Mouse (Mus musculus) embryonic facial prominence, embryonic 13.5 days (tissue): ENCODE data around the gene Cers1. TPM values are rescaled to one million over a fixed set of nuclear protein-coding genes. Genes with fewer than 3 reads are reported as not detected.

Experiments used
- ATAC-seq: fragments of 200-750 bp; cut with Nextera tagmentation; 2 replicates; pipeline ENCODE4 v1.8.0; 2017; ENCODE audit warnings: low read depth; ENCODE audit not compliant: insufficient number of reproducible peaks, insufficient read depth, low FRiP score, low TSS enrichment
- H3K27ac ChIP-seq: fragments of 300-500 bp; sonication (generic); 2 replicates; pipeline ENCODE4 v1.5.1; 2015; ENCODE audit warnings: moderate library complexity, mild to moderate bottlenecking, inconsistent platforms
- H3K27me3 ChIP-seq: fragments of 300-500 bp; sonication (generic); 2 replicates; pipeline ENCODE4 v1.6.1; 2015; ENCODE audit warnings: mild to moderate bottlenecking, inconsistent platforms
- H3K36me3 ChIP-seq: fragments of 300-500 bp; sonication (generic); 2 replicates; pipeline ENCODE4 v1.6.1; 2015; ENCODE audit warnings: mild to moderate bottlenecking, inconsistent platforms
- H3K4me1 ChIP-seq: fragments of 300-500 bp; sonication (generic); 2 replicates; pipeline ENCODE4 v1.6.1; 2015; ENCODE audit warnings: inconsistent platforms
- H3K4me2 ChIP-seq: fragments of 300-500 bp; sonication (generic); 2 replicates; pipeline ENCODE4 v1.6.1; 2015; ENCODE audit warnings: moderate library complexity, mild to moderate bottlenecking, inconsistent platforms
- H3K4me3 ChIP-seq: fragments of 300-500 bp; sonication (generic); 2 replicates; pipeline ENCODE4 v1.5.1; 2015; ENCODE audit warnings: mild to moderate bottlenecking, inconsistent platforms
- H3K9ac ChIP-seq: fragments of 300-500 bp; sonication (generic); 2 replicates; pipeline ENCODE4 v1.6.1; 2015; ENCODE audit warnings: mild to moderate bottlenecking, inconsistent platforms
- H3K9me3 ChIP-seq: fragments of 300-500 bp; sonication (generic); 2 replicates; pipeline ENCODE4 v1.6.1; 2016; ENCODE audit warnings: inconsistent platforms
- WGBS: fragments of 180-500 bp; shearing (Covaris S2); methylation state at CpG from one replicate; pipeline ENCODE4 v1.1.7; 2015; ENCODE audit warnings: mixed read lengths; 5-methylcytosine and 5-hydroxymethylcytosine counted together
- polyA plus RNA-seq: library from polyadenylated mRNA; unstranded; fragments of >200 nt; fragmentation: Nextera tagmentation; extraction: Ambion mirVana; gene quantifications from 2 replicates; pipeline ENCODE4 v1.2.1, GENCODE M21; 2015

Gene Cers1
- polyA plus RNA-seq, 1 experiment from 2014 or later, result 9.4 TPM

- Histone ChIP-seq H3K4me2 (peak overlapping the region; percentile 88), H3K4me1 (peaks cover 13% of the 10 kb centered on the region), H3K9me3 (0 out of 2 replicates have a peak, but pooled peaks cover 4% of the 10 kb centered on the region), H3K9ac (peak overlapping the region; percentile 95), H3K4me3 (peak overlapping the region; percentile 84), H3K27me3 (no peaks in the 10 kb centered on the region), H3K27ac (peak overlapping the region; percentile 74), H3K36me3 (peaks cover 38% of the 10 kb centered on the region)
- under 1% methylated on average over 51 of the region's 55 CpGs for WGBS
- no peak; the same call in 1 of the 2 replicates for ATAC-seq
Observed at GRCm38 (mm10) chr8:70283136-70284077, 32.2 kb upstream of the Cers1 start.

GRCm38 (mm10) chr8:70284421-70284820 lies 31.2 kb upstream of the Cers1 start:
- Histone ChIP-seq H3K4me3 (0 out of 2 replicates have a peak overlapping the region, but pooled peaks have one; percentile 6), H3K27me3 (no peaks in the 10 kb centered on the region), H3K4me1 (peaks cover 13% of the 10 kb centered on the region), H3K36me3 (peaks cover 49% of the 10 kb centered on the region), H3K4me2 (peak overlapping the region; percentile 88), H3K9ac (peak overlapping the region; percentile 44; the same call in 1 of the 2 replicates), H3K9me3 (0 out of 2 replicates have a peak, but pooled peaks cover 4% of the 10 kb centered on the region), H3K27ac (no peak overlapping the region)
- 79% methylated on average over 5 of the region's 5 CpGs for WGBS
- ATAC-seq, result no peak

GRCm38 (mm10) chr8:70285304-70285703 lies 30.3 kb upstream of the Cers1 start:
- no peaks in the 10 kb centered on the region for H3K27me3 ChIP-seq
- H3K27ac ChIP-seq, result no peak overlapping the region
- H3K4me3 ChIP-seq, result no peak overlapping the region
- H3K4me2 ChIP-seq, result no peak overlapping the region
- 0 out of 2 replicates have a peak, but pooled peaks cover 4% of the 10 kb centered on the region for H3K9me3 ChIP-seq
- WGBS, result 96% methylated on average over 15 of the region's 15 CpGs
- no peak overlapping the region for H3K9ac ChIP-seq
- H3K36me3 ChIP-seq, result peaks cover 57% of the 10 kb centered on the region
- ATAC-seq, result no peak
- peaks cover 13% of the 10 kb centered on the region for H3K4me1 ChIP-seq

GRCm38 (mm10) chr8:70286737-70287136 lies 28.8 kb upstream of the Cers1 start:
- Histone ChIP-seq H3K9me3 (0 out of 2 replicates have a peak, but pooled peaks cover 4% of the 10 kb centered on the region), H3K27ac (no peak overlapping the region), H3K4me1 (peaks cover 13% of the 10 kb centered on the region), H3K27me3 (no peaks in the 10 kb centered on the region), H3K9ac (no peak overlapping the region), H3K4me2 (no peak overlapping the region), H3K4me3 (no peak overlapping the region), H3K36me3 (peaks cover 71% of the 10 kb centered on the region)
- ATAC-seq, result no peak
- WGBS, result 93% methylated on average over 8 of the region's 8 CpGs

- no peaks in the 10 kb centered on the region for H3K9me3 ChIP-seq
- H3K9ac ChIP-seq, result no peak overlapping the region
- ATAC-seq, result peak; percentile 12; the same call in 1 of the 2 replicates
- peaks cover 12% of the 10 kb centered on the region; the same call in 1 of the 2 replicates for H3K4me1 ChIP-seq
- H3K27ac ChIP-seq, result peak overlapping the region; percentile 60
- peaks cover 94% of the 10 kb centered on the region for H3K36me3 ChIP-seq
- H3K27me3 ChIP-seq, result no peaks in the 10 kb centered on the region
- 52% methylated on average over 5 of the region's 5 CpGs for WGBS
- H3K4me2 ChIP-seq, result no peak overlapping the region
- H3K4me3 ChIP-seq, result no peak overlapping the region
Observed at GRCm38 (mm10) chr8:70293988-70294405, 21.6 kb upstream of the Cers1 start.

- Histone ChIP-seq H3K27me3 (no peaks in the 10 kb centered on the region), H3K4me3 (no peak overlapping the region), H3K9ac (no peak overlapping the region), H3K4me1 (peaks cover 25% of the 10 kb centered on the region), H3K9me3 (no peaks in the 10 kb centered on the region), H3K36me3 (peaks cover 59% of the 10 kb centered on the region), H3K4me2 (peak overlapping the region; percentile 92; the same call in 1 of the 2 replicates), H3K27ac (no peak overlapping the region)
- no peak for ATAC-seq
- WGBS, result 84% methylated on average over 3 of the region's 3 CpGs
Observed at GRCm38 (mm10) chr8:70300881-70301280, 14.7 kb upstream of the Cers1 start.

GRCm38 (mm10) chr8:70302358-70302890 lies 13.2 kb upstream of the Cers1 start, which contains the start of the genes Ddx49 and Cope:
Gene Ddx49 (minus strand): TSS chr8:70302489.
Gene Cope (plus strand): TSS chr8:70302518.
- H3K9ac ChIP-seq, result peak within 1 kb of the TSS; percentile 88
- H3K9me3 ChIP-seq, result no peaks in the 10 kb centered on the region
- H3K4me2 ChIP-seq, result peak within 1 kb of the TSS; percentile 92
- peaks cover 56% of the 10 kb centered on the region for H3K36me3 ChIP-seq
- H3K27ac ChIP-seq, result peak within 1 kb of the TSS; percentile 86
- peak; percentile 80 for ATAC-seq
- peak within 1 kb of the TSS; percentile 93 for H3K4me3 ChIP-seq
- under 1% methylated on average over 40 of the region's 40 CpGs for WGBS
- H3K4me1 ChIP-seq, result peaks cover 25% of the 10 kb centered on the region
- no peaks in the 10 kb centered on the region for H3K27me3 ChIP-seq

- WGBS, result 5% methylated on average over 16 of the region's 16 CpGs
- Histone ChIP-seq H3K27ac (peak overlapping the region; percentile 86), H3K4me1 (peaks cover 25% of the 10 kb centered on the region), H3K36me3 (peaks cover 56% of the 10 kb centered on the region), H3K4me3 (peak overlapping the region; percentile 93), H3K9ac (peak overlapping the region; percentile 88), H3K4me2 (peak overlapping the region; percentile 92), H3K27me3 (no peaks in the 10 kb centered on the region), H3K9me3 (no peaks in the 10 kb centered on the region)
- ATAC-seq, result no peak
Observed at GRCm38 (mm10) chr8:70302901-70303300, 12.7 kb upstream of the Cers1 start.

GRCm38 (mm10) chr8:70309311-70309710 lies 6.3 kb upstream of the Cers1 start:
- Histone ChIP-seq H3K4me2 (no peak overlapping the region), H3K9ac (no peak overlapping the region), H3K36me3 (peaks cover 88% of the 10 kb centered on the region), H3K27me3 (no peaks in the 10 kb centered on the region), H3K9me3 (no peaks in the 10 kb centered on the region), H3K4me1 (0 out of 2 replicates have a peak, but pooled peaks cover 3% of the 10 kb centered on the region), H3K27ac (no peak overlapping the region), H3K4me3 (no peak overlapping the region)
- ATAC-seq, result no peak
- 28% methylated on average over 2 of the region's 2 CpGs for WGBS

- Histone ChIP-seq H3K4me2 (no peak overlapping the region), H3K9me3 (no peaks in the 10 kb centered on the region), H3K36me3 (peaks cover 53% of the 10 kb centered on the region), H3K4me3 (no peak overlapping the region), H3K9ac (no peak overlapping the region), H3K27me3 (no peaks in the 10 kb centered on the region), H3K27ac (no peak overlapping the region), H3K4me1 (peaks cover 34% of the 10 kb centered on the region)
- 87% methylated on average over 2 of the region's 2 CpGs for WGBS
- ATAC-seq, result no peak
Observed at GRCm38 (mm10) chr8:70313399-70313798, 2.2 kb upstream of the Cers1 start.
